Mouse (Mus musculus) embryonic fibroblast, embryonic 13.5 days (primary cell): ENCODE measurements around the gene Gm21969.

Experiments
- CTCF ChIP-seq: IDR thresholded peaks from 2 replicates; pipeline ENCODE4 v1.5.1; 2011; ENCODE audit warnings: mild to moderate bottlenecking, control low read depth, low read length, moderate library complexity, borderline replicate concordance; ENCODE audit not compliant: insufficient read depth
- POLR2A ChIP-seq: IDR thresholded peaks from 2 replicates; pipeline ENCODE4 v1.6.1; 2011; ENCODE audit warnings: low read depth, mild to moderate bottlenecking, control low read depth, low read length, moderate library complexity

- TF ChIP-seq CTCF (no peak), POLR2A (no peak)
These were observed 15.2 kb upstream of the Gm21969 start for GRCm38 (mm10) chr4:139587773-139588172.
